Mouse (Mus musculus) granulocyte monocyte progenitor cell, adult 5-6 weeks (primary cell): ENCODE results near the gene A630095N17Rik. TPM values are rescaled to one million over a fixed set of nuclear protein-coding genes. Genes with fewer than 3 reads are reported as not detected.
A peak's percentile ranks its signal among the peaks of the same experiment; 100 is the strongest.
"Not testable (repeated sequence)": the region's sequence is repeated elsewhere in the genome, so short reads cannot be mapped to it uniquely, and the experiment has no call there.

ENCODE experiments used
- ATAC-seq: replicated peaks from 2 replicates; pipeline ENCODE4 v1.8.0; 2016; ENCODE audit warnings: mild to moderate bottlenecking, moderate TSS enrichment, inconsistent platforms; ENCODE audit not compliant: poor library complexity, severe bottlenecking
- total RNA-seq, 2 experiments: library from RNA; stranded (forward) in 1 of 2; stranded (reverse) in 1 of 2; fragments of 200-712, 200-1000 nt in 1 of 2; fragments of >200 nt in 1 of 2; fragmentation: Nextera tagmentation in 1 of 2; gene quantifications; 2 replicates each; pipeline ENCODE4 v1.2.3; 2014 to 2017

Gene A630095N17Rik
- total RNA-seq, 2 experiments from 2014 or later, result 2.7 TPM; not detected in 1

GRCm38 (mm10) chr1:75244175-75244826 lies 12.4 kb upstream of the A630095N17Rik start:
- ATAC-seq, result no peak

GRCm38 (mm10) chr1:75243411-75243810 lies 11.5 kb upstream of the A630095N17Rik start:
- no peak for ATAC-seq

- no peak for ATAC-seq
These were observed 7.7 kb upstream of the A630095N17Rik start for GRCm38 (mm10) chr1:75239591-75239990.

GRCm38 (mm10) chr1:75236117-75237050 lies 4.5 kb upstream of the A630095N17Rik start, which contains the start of gene Dnajb2:
Gene Dnajb2, plus strand, starts transcription at chr1:75236406.
- ATAC-seq, result peak; percentile 74

GRCm38 (mm10) chr1:75234606-75235005 lies 2.7 kb upstream of the A630095N17Rik start:
- ATAC-seq, result peak; percentile 69

- not testable (repeated sequence) for ATAC-seq
These were observed 587 bp upstream of the A630095N17Rik start for GRCm38 (mm10) chr1:75232489-75232888.

- ATAC-seq, result no peak
These were observed 678 bp downstream of the A630095N17Rik start for GRCm38 (mm10) chr1:75231224-75231623.

- ATAC-seq, result peak; percentile 60
These were observed 1.4 kb downstream of the A630095N17Rik start for GRCm38 (mm10) chr1:75230335-75230994.

GRCm38 (mm10) chr1:75229158-75229557 lies 2.7 kb downstream of the A630095N17Rik start:
- no peak for ATAC-seq

- ATAC-seq, result no peak
These were observed 4.2 kb downstream of the A630095N17Rik start for GRCm38 (mm10) chr1:75227653-75228052.

- ATAC-seq, result no peak
These were observed 5.8 kb downstream of the A630095N17Rik start for GRCm38 (mm10) chr1:75226138-75226537.

GRCm38 (mm10) chr1:75225473-75225872 lies 6.4 kb downstream of the A630095N17Rik start:
- no peak for ATAC-seq

GRCm38 (mm10) chr1:75223532-75223931 lies 8.4 kb downstream of the A630095N17Rik start:
- ATAC-seq, result peak; percentile 72

- no peak for ATAC-seq
These were observed 9.0 kb downstream of the A630095N17Rik start for GRCm38 (mm10) chr1:75222926-75223325.

- ATAC-seq, result no peak
These were observed 10.4 kb downstream of the A630095N17Rik start for GRCm38 (mm10) chr1:75221538-75221937.

- ATAC-seq, result no peak
These were observed 12.4 kb downstream of the A630095N17Rik start, which contains the start of gene Tuba4a for GRCm38 (mm10) chr1:75219531-75219930. Gene Tuba4a, minus strand, starts transcription at chr1:75219865.

- peak; percentile 60 for ATAC-seq
These were observed 12.8 kb downstream of the A630095N17Rik start for GRCm38 (mm10) chr1:75219078-75219477.

- peak; percentile 36 for ATAC-seq
These were observed 13.5 kb downstream of the A630095N17Rik start for GRCm38 (mm10) chr1:75218227-75219001.

GRCm38 (mm10) chr1:75217893-75218226 lies 14.0 kb downstream of the A630095N17Rik start:
- no peak for ATAC-seq
